Mouse (Mus musculus): ENCODE measurements around the gene Rbp1. TPM values are rescaled to one million over a fixed set of nuclear protein-coding genes. Genes with fewer than 3 reads are reported as not detected.

The Rbp1 gene
- polyA plus RNA-seq, 1 experiment from 2014 or later: 132 TPM

DNA sequence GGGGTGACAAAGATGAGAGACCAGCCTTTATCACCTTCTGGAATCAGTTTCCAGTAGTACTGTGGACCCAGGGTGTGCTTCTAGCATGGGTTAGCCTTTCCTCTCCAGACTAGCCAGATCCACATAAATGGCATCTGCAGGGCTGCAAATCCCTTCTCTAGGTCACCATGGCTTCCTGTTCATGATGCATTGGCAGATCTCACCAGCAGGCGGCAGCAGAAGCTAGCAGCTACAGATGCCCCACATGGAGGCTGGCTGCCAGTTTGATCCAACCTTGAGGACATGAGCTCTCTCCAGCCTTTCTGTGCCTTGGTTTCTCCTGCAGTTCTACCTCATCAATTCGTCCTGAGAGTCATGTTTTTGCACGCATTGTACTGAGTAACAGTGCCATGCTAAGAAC, 13.6 kb upstream of the Rbp1 start:
- ATAC-seq (ENCODE audit: insufficient read depth) (peak; percentile 35; the same call in 1 of the 2 replicates), DNase-seq (peak; percentile 89)
- Histone ChIP-seq H3K4me3 (ENCODE audit: low read depth, low read length) (no peak overlapping the region), H3K4me2 (no peak overlapping the region), H3K9ac (no peak overlapping the region), H3K9me3 (ENCODE audit: low read depth, low read length) (no peaks in the 10 kb centered on the region), H3K27ac (ENCODE audit: low read depth) (no peak overlapping the region), H3K4me1 (ENCODE audit: insufficient read depth) (no peaks in the 10 kb centered on the region), H3K36me3 (ENCODE audit: insufficient read depth) (no peaks in the 10 kb centered on the region), H3K27me3 (ENCODE audit: insufficient read depth, low read length) (no peaks in the 10 kb centered on the region)
- 28% methylated on average over 3 of the region's 3 CpGs for WGBS
- peak; percentile 98 for TF ChIP-seq CTCF (IDR thresholded peaks at IDR 0.05; ENCODE audit: low read depth)

DNA sequence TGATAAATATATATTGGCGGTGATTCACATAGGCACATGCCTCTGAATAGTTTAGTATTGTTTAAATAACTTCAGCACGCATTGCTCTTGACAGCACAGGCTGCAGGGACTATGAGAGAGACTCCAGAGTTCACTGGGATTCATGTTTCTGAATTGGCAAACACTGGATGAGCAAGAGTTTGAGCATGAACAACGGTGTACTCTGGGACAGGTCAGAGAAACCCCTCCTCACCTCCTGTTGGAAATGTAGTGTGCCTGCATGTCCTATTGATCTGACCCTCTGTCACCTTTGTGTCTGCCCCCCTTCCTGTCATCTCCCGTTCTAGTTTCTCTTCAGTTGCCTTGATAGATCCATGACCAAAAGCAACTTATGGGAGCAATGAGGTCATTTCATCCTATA, 7.3 kb upstream of the Rbp1 start:
- Histone ChIP-seq H3K9me3 (ENCODE audit: low read depth, low read length) (no peaks in the 10 kb centered on the region), H3K9ac (no peak overlapping the region), H3K36me3 (ENCODE audit: insufficient read depth) (no peaks in the 10 kb centered on the region), H3K4me2 (no peak overlapping the region), H3K4me1 (ENCODE audit: insufficient read depth) (no peaks in the 10 kb centered on the region), H3K4me3 (ENCODE audit: low read depth, low read length) (no peak overlapping the region), H3K27me3 (ENCODE audit: insufficient read depth, low read length) (no peaks in the 10 kb centered on the region), H3K27ac (ENCODE audit: low read depth) (no peak overlapping the region)
- DNase-seq (no peak), ATAC-seq (ENCODE audit: insufficient read depth) (no peak)
- TF ChIP-seq CTCF (IDR thresholded peaks at IDR 0.05; ENCODE audit: low read depth): no peak
- WGBS: 71% methylated on average over 4 of the region's 4 CpGs

DNA sequence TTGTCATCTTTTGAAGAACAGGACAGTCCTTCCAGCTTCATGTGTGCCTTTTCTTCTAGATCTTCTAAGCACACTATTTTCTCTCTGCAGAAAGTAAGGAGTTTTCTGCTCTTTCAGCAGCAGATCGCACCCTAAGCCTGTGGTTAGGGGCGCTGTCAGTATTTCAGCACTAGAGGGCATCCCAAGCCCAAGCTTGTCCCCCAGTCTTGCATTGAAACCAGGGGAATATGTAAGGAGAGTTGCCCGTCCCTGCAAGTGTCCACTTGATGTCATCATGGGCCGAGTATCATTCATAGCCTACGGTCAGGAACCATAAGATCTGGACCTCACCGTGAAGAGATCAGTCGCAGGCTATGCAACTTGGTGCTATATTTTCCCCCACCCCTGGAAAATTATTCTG, 4.8 kb upstream of the Rbp1 start:
- no peak overlapping the region for H3K4me3 ChIP-seq (ENCODE audit: low read depth, low read length)
- WGBS: 40% methylated on average over 7 of the region's 7 CpGs
- ATAC-seq (ENCODE audit: insufficient read depth): peak; percentile 65; the same call in 1 of the 2 replicates
- H3K9me3 ChIP-seq (ENCODE audit: low read depth, low read length): no peaks in the 10 kb centered on the region
- H3K9ac ChIP-seq: no peak overlapping the region
- 0 out of 2 replicates have a peak, but pooled peaks cover 3% of the 10 kb centered on the region for H3K4me1 ChIP-seq (ENCODE audit: insufficient read depth)
- DNase-seq: peak; percentile 82
- H3K36me3 ChIP-seq (ENCODE audit: insufficient read depth): no peaks in the 10 kb centered on the region
- H3K4me2 ChIP-seq: no peak overlapping the region
- TF ChIP-seq CTCF (IDR thresholded peaks at IDR 0.05; ENCODE audit: low read depth): peak; percentile 83
- H3K27ac ChIP-seq (ENCODE audit: low read depth): no peak overlapping the region
- H3K27me3 ChIP-seq (ENCODE audit: insufficient read depth, low read length): no peaks in the 10 kb centered on the region

DNA sequence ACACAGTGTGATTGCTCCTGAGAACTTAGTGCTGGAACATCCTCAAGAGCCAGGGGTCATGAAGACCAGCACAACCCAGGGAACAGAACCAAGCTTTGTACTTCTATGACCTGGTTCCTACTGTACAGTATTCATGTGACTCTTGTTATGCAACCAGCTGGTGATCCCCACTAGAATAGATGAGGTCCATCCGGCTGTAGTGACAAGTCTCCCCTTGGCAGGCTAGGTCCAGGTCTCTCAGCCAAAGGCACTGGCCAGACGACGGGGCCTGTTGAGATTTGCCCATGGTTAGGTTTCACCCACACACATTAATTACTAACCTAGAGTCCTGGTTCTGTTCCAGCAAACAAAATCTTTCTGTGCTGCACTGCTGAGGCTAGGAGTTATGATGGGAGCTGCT, 4.4 kb upstream of the Rbp1 start:
- Histone ChIP-seq H3K9ac (no peak overlapping the region), H3K4me1 (ENCODE audit: insufficient read depth) (0 out of 2 replicates have a peak, but pooled peaks cover 3% of the 10 kb centered on the region), H3K9me3 (ENCODE audit: low read depth, low read length) (no peaks in the 10 kb centered on the region), H3K4me2 (no peak overlapping the region), H3K27ac (ENCODE audit: low read depth) (no peak overlapping the region), H3K27me3 (ENCODE audit: insufficient read depth, low read length) (no peaks in the 10 kb centered on the region), H3K36me3 (ENCODE audit: insufficient read depth) (no peaks in the 10 kb centered on the region), H3K4me3 (ENCODE audit: low read depth, low read length) (no peak overlapping the region)
- 82% methylated on average over 3 of the region's 3 CpGs for WGBS
- ATAC-seq (ENCODE audit: insufficient read depth): peak; percentile 5; the same call in 1 of the 2 replicates
- no peak for DNase-seq
- no peak for TF ChIP-seq CTCF (IDR thresholded peaks at IDR 0.05; ENCODE audit: low read depth)

DNA sequence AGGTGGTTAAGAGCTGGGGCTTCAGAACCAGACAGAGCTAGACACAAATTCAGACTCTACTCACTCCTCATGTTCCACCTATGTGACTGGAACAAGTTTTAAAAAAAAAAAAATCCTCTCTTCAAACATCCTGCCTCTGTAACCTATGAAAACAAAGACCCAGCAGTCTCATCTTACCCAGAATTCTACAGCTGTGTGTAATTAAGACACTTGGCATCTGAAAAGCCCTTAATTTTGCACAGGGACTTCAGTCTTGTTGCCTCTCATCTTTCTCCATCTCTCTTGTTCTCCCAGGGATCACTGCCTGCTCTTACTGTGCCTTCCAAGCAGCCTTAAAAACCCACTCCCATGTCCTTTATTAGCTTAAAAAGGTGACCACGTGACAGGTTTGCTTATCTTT, 2.1 kb upstream of the Rbp1 start:
- Histone ChIP-seq H3K4me3 (ENCODE audit: low read depth, low read length) (no peak overlapping the region), H3K36me3 (ENCODE audit: insufficient read depth) (no peaks in the 10 kb centered on the region), H3K27ac (ENCODE audit: low read depth) (no peak overlapping the region), H3K27me3 (ENCODE audit: insufficient read depth, low read length) (no peaks in the 10 kb centered on the region), H3K9me3 (ENCODE audit: low read depth, low read length) (no peaks in the 10 kb centered on the region), H3K4me1 (ENCODE audit: insufficient read depth) (0 out of 2 replicates have a peak, but pooled peaks cover 3% of the 10 kb centered on the region), H3K4me2 (no peak overlapping the region), H3K9ac (no peak overlapping the region)
- TF ChIP-seq CTCF (IDR thresholded peaks at IDR 0.05; ENCODE audit: low read depth): no peak
- WGBS: 43% methylated on average over 1 of the region's 1 CpGs
- DNase-seq: no peak
- ATAC-seq (ENCODE audit: insufficient read depth): no peak

DNA sequence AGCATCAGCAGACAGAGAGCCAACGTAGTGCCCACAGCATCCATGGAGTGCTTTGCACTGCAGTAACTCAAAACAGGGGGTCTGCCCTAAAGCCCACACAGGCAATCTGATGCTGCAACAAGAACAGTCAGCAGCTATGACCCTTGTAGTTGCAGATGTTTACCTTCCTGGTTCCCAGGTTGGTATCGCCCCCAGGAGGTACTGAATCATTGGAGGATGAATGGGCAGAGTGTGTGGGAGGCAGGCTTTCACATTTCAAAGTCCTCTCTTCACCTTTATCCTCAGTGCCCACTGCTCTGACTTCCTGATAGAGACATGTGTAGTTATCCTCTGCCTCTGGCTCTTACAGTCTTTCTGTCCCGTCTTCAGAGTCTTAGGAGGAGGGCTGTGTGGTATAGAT, 858 bp upstream of the Rbp1 start:
- WGBS: 52% methylated on average over 3 of the region's 3 CpGs
- Histone ChIP-seq H3K4me2 (no peak overlapping the region), H3K9ac (no peak overlapping the region), H3K36me3 (ENCODE audit: insufficient read depth) (no peaks in the 10 kb centered on the region), H3K27me3 (ENCODE audit: insufficient read depth, low read length) (no peaks in the 10 kb centered on the region), H3K9me3 (ENCODE audit: low read depth, low read length) (no peaks in the 10 kb centered on the region), H3K4me1 (ENCODE audit: insufficient read depth) (0 out of 2 replicates have a peak, but pooled peaks cover 3% of the 10 kb centered on the region), H3K27ac (ENCODE audit: low read depth) (no peak overlapping the region), H3K4me3 (ENCODE audit: low read depth, low read length) (no peak overlapping the region)
- DNase-seq (no peak), ATAC-seq (ENCODE audit: insufficient read depth) (no peak)
- no peak for TF ChIP-seq CTCF (IDR thresholded peaks at IDR 0.05; ENCODE audit: low read depth)

DNA sequence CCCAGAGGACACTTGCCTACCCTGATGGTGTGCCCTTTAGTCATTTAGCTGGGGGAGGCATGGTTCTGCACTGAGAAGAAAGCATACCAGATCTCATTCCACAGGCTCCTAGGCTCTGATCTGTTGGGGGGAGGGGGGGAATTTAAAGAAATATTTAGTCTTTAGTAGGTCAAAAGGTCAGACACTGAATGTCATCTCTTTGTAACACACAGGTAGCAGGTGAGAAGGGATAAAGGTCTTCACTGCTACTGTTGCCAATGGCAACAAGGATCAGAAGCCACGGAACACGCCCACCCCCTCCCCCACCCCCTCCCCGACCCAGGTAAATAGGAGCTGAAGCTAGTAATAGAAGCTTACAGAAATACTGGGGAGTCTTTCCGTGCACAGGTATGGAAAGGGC, 930 bp downstream of the Rbp1 start:
- Histone ChIP-seq H3K27ac (ENCODE audit: low read depth) (no peak overlapping the region), H3K27me3 (ENCODE audit: insufficient read depth, low read length) (no peaks in the 10 kb centered on the region), H3K4me2 (peak overlapping the region; percentile 70), H3K9me3 (ENCODE audit: low read depth, low read length) (no peaks in the 10 kb centered on the region), H3K36me3 (ENCODE audit: insufficient read depth) (no peaks in the 10 kb centered on the region), H3K9ac (no peak overlapping the region), H3K4me3 (ENCODE audit: low read depth, low read length) (no peak overlapping the region), H3K4me1 (ENCODE audit: insufficient read depth) (peaks cover 11% of the 10 kb centered on the region)
- ATAC-seq (ENCODE audit: insufficient read depth) (no peak), DNase-seq (no peak)
- TF ChIP-seq CTCF (IDR thresholded peaks at IDR 0.05; ENCODE audit: low read depth): no peak
- 12% methylated on average over 4 of the region's 4 CpGs for WGBS

Data from lung, embryonic 14.5 days (tissue).